Mouse (Mus musculus): Measurements from ENCODE around the gene Nav2.
A peak's percentile ranks its signal among the peaks of the same experiment; 100 is the strongest.

Nav2 gene

DNA sequence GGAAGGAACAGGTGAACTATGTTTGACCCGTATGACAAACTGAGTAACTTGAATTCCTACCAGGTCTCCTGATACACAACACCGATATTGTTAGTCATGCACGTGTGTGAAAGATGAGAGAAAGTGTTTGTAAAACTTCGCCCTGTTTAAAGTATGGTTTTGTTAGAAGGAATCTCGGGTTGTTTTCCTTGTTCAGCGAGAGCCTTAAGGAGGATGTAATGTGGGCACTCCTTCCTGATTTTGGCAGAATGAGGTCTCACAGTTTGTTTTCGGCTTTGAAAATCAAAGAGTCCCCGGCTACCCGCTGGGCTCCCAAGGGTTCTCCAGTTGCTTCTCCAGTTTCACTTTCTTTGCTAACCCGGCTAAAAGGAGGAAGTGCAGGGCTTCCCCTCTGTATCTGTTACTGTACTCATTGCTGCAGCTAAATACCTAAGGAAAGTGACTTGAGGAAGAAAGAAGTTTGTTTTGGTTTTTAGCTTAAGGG, 553.9 kb downstream of the Nav2 start:
- DNase-seq: no peak

DNA sequence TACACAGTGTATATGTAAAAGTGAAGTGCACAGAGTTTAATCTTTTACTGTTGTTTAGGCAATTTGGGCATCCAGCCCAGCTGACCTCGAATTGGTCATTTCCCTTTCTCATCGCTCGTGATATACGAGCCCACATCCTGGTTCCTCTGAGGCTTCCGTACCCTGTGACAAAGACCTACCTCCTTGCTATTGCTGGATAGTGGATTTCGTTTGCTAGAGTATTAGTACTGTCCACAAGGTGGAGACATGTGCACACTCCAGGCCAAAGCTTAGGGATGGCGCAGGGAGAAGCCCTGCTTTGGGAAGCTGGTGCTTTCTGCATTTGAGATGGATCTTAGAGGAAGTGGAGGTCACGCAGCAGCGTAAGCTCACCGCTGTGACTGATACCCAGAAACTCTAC, 559.3 kb downstream of the Nav2 start:
- peak; percentile 55 to 62 for DNase-seq

DNA sequence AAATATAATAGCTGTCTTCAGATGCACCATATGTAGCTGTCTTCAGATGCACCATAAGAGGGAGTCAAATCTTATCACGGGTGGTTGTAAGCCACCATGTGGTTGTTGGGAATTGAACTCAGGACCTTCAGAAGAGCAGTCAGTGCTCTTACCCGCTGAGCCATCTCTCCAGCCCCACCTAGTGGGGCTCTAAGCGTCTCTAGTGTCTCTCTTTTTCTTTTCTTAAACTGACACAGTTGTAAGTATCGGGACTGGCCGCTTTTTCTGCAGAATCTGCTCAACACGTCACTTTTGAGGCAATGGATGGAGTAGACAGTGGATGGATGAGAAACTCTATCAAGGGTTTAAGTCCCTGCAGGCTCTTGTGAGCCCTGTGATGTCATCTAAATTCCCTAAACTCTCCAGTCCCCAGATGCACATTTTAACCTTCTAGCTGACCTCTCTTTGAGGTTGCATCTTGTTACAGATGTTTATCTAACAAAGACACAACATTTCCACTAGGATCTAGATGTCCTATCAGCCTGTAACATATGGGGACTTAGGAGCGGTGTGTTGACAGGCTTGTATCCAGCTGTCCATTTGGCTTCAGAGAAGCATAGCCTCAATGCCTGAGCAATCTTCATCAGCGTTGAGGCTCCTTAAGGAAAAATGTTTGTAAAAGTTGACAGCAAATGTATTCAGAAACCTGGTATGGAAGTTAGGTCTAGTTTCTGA, 560.1 kb downstream of the Nav2 start:
- DNase-seq: no peak

DNA sequence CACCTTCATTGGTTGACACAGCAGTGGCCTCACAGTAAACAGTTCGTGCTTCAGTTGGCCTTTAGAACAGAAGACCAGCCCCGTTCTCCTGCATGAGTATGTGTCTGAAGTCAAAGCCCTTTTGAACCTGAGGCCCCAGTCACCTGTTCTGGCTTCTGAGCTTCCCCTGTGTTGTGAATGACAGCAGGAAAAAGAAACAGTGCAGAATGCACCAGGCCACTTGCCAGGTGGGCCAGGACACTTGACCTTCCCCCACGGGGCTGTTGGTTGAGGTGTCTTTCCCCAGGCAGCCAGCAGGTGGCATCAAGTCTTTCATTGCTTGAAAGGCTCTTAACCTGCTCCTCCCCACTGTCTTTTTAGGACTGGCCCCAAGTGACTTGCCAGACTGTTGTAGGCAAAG, 562.8 kb downstream of the Nav2 start:
- peak; percentile 71 to 82 for DNase-seq

DNA sequence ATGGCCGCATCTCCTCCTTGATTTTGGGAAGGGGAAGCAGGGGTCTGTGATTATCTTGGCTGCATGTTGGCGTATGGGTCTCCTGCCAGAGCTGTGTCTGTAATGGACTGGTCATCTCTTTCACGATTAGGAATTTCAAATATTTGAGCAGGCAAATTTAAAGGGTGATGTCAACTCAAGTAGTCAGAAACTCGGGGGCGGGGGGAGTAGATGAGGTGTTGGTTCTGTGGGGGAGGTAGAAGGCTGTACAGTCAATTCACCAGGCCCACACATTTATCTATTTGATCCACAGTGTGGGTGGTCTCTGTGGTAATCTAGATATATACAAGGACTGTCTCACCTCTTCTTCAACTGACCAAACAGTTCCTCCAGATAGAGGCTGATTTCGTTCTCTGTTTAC, 566.8 kb downstream of the Nav2 start:
- no peak for DNase-seq

DNA sequence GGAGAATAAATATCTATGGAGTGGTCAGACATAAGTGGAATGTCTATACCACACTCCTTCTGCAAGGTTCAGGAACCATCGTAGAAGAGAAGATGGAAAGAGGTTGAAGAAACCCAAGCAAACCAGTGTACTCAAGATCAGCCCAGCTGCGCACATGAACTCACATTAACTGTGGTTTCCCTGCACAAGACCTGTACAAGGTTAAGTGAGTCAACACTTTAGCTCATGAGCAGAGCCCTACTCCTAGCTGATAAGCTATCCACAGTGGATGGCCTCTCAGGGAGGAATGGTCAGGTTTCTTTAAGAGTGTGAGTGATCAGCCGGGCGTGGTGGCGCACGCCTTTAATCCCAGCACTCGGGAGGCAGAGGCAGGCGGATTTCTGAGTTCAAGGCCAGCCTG, 567.6 kb downstream of the Nav2 start:
- DNase-seq: no peak

DNA sequence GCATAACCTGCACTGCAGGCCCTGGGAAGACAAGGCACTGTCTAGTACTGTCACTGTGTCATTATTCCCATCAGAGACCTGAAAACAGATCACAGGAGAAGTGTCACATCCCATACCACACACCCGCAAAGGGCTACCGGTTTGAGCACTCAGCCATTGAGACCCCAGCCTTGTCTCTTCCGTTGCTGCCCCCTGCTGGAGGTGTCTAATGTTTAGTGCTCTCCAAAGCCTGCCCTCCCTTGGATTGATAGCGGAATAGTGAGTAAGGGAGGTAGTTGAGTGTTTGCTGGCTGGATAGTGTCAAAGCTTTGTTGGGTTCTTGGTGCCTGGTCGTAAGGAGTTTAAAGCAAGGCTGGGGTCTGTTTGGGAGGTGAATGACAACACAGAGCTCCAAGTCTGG, 568.1 kb downstream of the Nav2 start:
- DNase-seq: peak; percentile 42 to 64

DNA sequence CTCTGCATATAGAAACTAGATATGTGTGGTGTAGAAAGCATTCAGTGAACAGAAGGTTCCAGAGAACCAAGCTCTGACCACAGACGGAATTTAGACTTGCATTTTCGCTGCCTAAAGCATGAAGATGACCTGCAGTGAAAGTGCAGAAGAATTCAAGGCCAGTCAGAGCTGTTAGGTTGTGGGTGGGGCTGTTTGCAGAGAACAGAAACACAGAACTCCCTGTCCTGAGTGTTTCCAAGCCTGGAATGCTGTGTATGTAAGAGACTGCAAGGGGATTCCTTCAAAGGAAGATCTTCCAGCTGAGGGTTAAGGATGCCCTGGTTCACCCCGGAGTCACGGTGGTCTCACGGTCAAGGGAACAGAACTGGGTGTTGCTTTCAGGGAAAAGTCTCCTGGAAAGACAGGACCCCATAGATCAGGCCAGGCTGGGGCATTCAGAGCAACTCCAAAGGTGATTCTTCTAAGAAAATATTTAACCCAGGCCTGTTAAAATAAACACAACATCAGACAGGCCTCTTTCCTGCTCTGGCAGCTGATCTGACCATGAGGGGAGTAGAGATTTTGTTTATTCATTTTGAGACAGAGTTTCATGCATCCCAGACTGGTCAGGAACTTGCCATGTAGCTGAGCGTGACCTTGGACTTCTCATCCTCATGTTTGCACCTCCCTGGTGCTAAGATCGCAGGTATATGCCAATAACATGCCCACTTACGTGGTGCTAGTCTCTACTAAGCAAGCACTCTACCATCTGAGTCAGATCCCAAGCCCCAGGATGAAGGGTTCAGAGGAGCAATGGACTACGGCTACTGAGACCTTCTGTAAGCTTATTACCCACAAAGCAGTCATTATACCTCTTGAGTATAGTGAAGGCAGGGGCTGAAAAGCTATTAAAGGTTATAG, 568.8 kb downstream of the Nav2 start:
- DNase-seq: no peak

DNA sequence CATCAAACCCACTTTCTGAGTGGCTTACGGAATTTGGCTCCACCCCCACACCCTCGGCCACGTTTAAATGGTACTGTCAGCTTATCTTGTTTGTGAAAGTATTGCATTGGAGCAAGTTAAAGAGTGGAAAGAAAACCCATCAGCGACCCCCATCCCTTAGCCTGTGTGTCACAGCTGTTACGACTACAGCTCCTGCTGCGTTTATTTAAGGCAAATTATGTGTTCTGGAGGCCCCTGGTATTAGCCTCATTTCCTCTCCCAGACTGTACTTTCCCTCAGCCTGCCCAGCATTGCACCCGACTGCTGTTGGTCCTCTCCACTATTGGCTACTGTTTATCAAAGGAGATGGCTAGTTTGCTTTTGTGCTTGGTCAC, 569.4 kb downstream of the Nav2 start:
- no peak for DNase-seq

DNA sequence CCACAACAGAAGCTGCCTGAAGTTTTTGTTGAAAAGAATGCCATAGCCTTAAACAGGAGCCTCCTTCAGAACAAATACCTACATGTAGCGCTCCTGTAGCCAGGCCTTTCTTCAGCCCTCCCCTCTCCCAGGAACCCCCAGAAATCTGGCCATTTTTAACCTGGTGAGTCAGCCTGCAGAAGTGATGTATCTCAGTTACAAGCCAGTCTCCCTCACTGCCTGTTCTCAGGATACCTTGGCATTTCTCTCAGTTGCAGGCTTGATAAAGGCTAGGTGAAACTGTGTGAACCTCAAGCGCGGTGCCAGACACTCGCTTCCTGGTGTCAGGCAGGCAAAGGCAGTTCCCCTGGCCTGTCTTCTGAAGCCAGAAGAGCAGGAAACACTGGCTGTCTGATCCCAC, 570.4 kb downstream of the Nav2 start:
- no peak for DNase-seq

DNA sequence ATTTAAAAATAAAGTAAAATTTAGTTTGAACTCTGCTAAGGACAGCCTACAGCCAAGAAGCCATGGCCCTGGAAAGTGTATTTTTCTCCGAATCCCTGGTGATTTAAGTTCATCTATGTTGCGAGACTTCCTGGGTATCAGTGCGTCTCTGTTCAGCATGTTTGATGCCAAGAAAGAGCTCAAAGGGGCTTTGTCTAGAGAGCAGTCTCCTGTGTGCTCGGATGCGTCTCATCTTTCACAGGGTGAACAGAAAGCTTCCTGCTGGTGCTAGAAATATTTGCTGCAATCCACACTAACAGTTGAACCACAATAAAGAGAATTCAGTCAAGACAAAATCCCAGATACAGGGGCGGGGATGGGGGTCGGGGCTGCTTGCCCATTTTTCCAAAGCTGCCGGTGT, 572.4 kb downstream of the Nav2 start:
- DNase-seq: no peak

DNA sequence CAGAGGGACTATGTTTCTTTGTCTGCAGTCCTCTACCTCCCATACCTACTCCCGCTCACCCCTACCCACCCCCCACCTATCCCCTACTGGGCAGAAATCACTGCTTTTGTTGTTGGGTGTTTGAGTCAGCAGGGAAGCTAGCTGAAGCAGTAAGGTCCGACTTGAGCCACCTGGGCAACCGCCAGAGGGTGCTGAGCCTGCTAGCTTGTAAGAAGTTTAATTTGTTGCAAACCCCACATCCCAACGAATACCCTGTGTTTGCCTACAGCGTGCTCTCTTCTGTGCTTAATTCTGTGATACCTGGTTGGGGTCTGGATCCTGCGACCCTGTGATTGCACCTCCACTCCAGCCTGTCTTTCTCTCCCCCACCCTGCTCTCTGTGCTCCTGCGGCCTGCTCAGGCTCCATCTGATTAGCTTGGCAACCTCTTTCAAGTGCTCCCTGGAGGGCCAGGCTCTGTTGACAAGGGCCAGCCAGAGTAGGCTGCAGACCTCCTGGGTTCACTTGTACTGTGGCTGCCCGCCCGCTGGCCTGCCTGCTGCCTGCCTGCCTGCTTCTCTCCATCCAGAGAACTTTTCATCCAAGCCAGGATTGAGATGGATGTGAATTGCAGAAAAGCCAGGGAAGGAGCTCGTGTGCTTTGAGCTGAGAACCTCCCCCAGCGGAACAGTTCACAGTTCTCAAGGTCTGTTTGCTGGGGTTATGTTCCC, 575.7 kb downstream of the Nav2 start:
- peak; percentile 33 to 42 for DNase-seq

DNA sequence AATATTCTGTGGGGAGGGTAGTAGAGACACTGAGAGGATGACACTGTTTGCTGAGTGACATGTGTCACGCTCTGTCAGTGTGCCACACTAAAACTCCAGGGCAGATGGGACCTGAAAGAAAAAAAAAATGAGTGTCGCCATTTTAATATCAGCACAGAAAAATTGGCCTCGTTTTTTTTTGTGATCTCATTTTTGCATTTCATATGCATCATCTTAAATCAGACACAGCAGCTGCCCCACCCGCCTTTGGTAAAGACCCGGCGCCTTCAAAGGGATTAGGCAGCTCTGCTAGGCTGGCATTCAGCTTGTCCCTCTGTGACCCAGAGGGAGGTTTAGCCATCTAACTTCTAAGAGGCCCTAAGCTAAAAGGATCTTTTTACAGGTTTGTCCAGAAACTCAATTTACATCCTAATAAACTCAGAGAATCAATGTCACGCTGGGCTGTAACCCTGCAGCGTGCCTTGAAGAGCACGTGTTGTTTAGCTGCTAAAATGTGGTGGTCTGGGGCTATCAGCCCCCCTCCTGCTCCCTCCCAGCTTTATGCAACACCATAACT, 576.9 kb downstream of the Nav2 start:
- no peak for DNase-seq

DNA sequence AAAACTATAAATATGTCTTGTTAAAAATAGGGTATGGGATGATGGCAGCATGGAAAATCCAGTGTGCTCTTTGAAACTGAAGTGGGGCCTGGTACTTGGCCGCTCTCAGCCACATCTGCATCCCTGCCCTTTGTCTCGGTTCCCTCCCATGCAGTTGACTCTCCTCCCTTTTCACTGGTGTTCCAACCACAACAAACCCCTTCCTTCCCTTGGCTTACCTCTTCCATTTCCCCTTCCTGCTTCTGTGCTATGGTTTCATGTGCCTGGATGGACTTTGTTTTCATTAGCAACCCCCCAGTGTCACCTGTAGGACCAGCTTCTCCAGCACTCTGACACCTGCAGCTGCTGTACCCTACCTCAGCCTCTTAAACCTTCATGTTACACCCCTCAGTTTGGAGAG, 578.8 kb downstream of the Nav2 start:
- DNase-seq: no peak

DNA sequence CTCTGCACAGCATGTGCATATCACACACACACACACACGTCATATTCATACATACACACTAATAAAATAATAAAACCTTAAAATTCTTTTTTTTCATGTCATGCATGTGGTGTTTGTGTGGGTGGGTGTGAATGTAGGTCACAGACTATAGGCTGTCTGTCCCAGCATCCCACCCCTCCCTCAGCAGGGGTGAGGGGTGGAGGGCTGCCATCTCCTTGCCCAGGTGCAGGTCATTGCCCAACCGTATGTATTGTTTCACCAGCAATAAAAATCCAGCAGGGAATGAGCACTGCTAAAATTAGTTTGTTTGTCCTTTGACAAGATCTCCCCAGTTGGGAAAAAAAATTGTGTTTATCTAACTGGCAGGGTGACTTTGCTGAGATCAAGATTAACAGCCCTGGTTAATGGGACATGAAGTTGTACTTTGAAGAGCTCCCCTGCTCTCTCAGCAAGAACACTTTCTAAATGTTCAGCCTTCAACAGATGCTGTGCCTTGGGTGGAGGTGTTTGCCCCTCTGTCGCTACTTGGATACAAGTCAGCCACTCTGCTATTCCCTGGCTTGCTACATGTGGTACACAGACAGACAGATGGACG, 580.1 kb downstream of the Nav2 start:
- DNase-seq: no peak

DNA sequence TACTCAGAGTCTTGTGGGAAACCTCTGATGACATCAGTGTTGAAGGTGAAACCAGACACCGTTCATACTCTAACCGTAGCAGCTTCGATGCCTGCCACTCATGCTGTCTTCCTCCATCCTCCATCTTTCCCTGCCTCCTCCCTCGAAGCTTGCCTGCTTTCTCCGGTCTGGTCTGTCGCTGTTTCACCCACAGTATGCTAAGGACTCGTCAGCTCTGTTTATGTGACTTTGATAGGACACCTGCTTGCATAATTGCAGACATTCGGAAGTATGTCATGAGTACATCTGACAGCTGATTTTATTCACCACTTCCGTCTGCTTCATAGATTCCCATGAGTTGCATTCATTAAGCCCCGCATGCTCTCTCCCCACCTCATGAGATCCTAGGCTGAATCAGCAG, 582.3 kb downstream of the Nav2 start:
- no peak for DNase-seq

DNA sequence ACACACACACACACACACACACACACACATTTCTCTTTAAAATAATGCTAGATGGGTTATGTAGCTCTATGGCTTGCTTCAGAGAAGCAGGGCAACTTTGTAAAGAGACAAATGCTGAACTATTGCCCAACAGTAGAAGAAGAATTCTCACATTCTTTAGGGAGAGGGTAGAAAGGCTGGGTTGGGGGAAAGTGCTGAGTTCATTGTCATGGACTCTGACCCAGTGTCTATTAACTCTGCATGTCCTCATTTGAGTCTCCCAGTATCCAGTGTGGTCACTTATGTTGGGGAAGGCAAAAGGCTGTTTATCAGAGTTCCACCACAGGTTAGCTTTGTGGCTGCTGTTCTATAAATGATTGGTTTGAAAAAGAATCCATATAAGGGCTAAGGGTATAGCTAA, 584.1 kb downstream of the Nav2 start:
- DNase-seq: no peak

DNA sequence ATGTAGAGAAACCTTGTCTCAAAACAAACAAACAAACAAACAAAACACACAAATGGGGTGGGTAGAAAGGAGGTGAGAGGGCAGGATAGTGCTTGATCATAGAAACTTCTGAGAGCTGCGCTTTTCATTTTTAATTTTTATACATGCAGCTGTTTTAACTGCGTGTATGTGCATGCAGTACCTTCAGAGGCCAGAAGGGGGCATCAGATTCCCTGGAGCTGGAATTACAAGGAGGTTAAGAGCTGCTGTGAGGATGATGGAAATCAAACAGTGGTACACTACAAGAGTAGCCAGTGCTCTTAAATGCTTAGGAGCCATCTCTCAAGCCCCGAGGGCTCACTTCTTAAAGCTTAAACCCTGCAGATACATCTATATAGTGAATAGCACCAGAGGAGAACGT, 584.7 kb downstream of the Nav2 start:
- DNase-seq: peak; percentile 25 to 55

DNA sequence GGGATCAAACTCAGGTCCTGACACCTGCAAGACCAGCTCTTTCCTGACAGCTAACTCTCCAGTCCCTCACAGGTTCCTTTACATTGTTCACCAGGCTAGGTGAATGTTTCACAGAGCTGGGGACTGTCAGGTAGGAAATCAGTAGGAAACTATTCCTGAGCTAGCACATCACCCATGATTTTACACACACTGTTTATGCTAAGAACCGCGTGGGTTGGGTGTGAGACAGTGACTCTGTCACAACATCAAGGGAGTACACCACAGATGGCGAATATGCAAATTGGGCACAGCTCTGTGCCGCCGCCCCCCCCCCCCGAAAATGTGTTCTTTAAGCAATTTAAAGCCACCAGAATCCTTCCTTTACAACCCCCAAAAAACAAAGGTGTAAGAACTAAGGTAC, 586.1 kb downstream of the Nav2 start:
- no peak for DNase-seq

DNA sequence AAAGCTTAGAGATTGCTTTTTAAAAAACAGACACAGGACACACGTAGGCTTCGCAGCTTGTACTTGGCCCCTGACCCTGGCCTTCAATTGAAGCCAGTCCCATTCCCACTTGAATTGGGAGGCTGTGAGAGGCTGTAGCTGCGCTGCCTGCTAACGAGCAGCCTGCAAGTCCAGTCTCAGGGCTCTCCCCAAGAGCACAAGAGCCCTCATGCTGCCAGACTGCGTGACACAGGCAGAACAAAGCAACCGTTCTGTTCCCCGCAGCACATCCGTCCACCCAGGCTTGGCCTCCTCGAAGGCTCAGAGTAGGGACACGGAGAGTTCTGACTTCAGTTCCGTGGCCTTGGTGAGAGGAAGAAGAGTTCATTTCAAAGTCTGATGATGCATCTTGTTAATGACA, 587.6 kb downstream of the Nav2 start:
- DNase-seq: no peak

DNA sequence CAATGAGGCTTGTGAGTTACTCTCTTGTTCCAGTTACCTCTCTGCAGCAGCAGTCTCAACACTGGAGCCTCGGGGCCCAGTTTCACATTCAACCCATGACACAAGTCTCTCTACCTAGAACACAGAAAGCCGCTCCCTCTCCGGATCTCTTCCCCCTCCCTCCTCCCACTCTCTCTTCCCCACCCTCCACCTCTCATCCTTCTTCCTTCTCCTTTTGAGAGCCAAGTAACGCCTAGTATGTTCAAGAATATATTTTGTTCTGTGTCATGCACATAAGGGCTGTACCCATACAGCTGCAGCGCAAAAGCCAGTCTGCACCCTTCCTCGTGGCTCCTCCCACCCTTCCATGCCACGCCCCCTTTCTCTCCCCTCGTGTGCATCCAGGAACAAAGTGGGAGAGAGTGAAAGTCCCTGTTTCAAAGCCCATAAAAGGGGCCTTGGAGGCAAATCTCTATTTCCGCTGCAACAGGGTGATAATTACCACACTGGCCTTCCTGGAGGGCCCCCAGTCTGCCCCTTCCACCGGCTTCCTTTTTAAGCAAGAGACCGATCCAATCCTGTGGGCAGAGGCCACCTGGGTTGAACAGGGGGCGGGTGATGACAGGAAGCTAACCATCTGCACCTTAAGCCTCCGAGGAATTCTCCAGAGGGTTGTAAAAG, 588.4 kb downstream of the Nav2 start:
- peak in 1 of 2 experiments; percentile 11 for DNase-seq

DNA sequence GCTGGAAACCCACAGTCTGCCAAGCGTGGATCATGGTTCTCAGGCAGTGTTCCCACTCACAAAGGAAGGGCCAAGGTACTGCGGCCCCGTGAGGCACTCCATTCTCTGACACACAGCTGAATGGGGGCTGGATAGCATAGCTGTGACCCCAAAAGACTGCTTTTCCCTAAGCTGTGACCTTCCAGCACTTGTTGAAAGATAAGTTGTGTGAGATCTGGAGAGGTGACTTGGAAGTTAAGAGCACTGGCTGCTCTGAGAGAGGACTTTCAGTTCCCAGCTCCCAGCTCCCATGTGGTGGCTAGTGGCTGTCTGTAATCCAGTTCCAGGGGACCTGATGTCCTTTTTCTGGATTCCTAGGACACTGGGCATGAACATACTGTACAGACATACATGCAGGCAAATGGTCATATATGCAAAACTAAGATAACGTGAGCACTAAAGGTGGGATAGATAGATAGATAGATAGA, 588.9 kb downstream of the Nav2 start:
- no peak for DNase-seq

Measured in cerebellum, postnatal 14 days (tissue).